Mouse (Mus musculus) myocyte (in vitro differentiated cells): ENCODE results near the gene Card10. TPM values are rescaled to one million over a fixed set of nuclear protein-coding genes. Genes with fewer than 3 reads are reported as not detected.

ENCODE experiments used
- H3K27me3 ChIP-seq: one replicate; pipeline ENCODE4 v1.6.1; 2011; ENCODE audit not compliant: control insufficient read depth, insufficient read depth, insufficient read length
- H3K36me3 ChIP-seq: one replicate; pipeline ENCODE4 v1.6.1; 2011; ENCODE audit not compliant: control insufficient read depth, insufficient read depth
- H3K4me2 ChIP-seq: one replicate; pipeline ENCODE4 v1.6.1; 2011; ENCODE audit warnings: low read depth, control low read depth
- H3K4me3 ChIP-seq: one replicate; pipeline ENCODE4 v1.5.1; 2011; ENCODE audit warnings: mild to moderate bottlenecking, control low read depth, moderate library complexity
- H3K79me2 ChIP-seq: one replicate; pipeline ENCODE4 v1.6.1; 2011; ENCODE audit not compliant: control insufficient read depth, insufficient read depth
- H3ac ChIP-seq: one replicate; pipeline ENCODE4 v1.6.1; 2011; ENCODE audit not compliant: control insufficient read depth, insufficient read length
- CEBPB ChIP-seq: IDR thresholded peaks from 2 replicates; pipeline ENCODE4 v1.6.1; 2011; ENCODE audit warnings: mild to moderate bottlenecking, moderate library complexity; ENCODE audit not compliant: poor library complexity, insufficient read depth, severe bottlenecking
- E2F4 ChIP-seq: IDR thresholded peaks from one replicate; pipeline ENCODE4 v1.6.1; 2011; ENCODE audit warnings: mild to moderate bottlenecking, control low read depth, moderate library complexity; ENCODE audit not compliant: insufficient read depth
- MAX ChIP-seq: IDR thresholded peaks from one replicate; pipeline ENCODE4 v1.6.1; 2011; ENCODE audit warnings: low read depth, mild to moderate bottlenecking, control low read depth
- MYOD1 ChIP-seq, 3 experiments: IDR thresholded peaks; one replicate each; pipeline ENCODE4 v1.6.1; 2011; ENCODE audit warnings: control low read depth in 2 of 3, low read depth in 2 of 3, mild to moderate bottlenecking in 2 of 3, moderate library complexity in 1 of 3; ENCODE audit not compliant: insufficient read length in 2 of 3, control insufficient read depth in 1 of 3
- MYOG ChIP-seq, 3 experiments: IDR thresholded peaks; one replicate each; pipeline ENCODE4 v1.6.1; 2011; ENCODE audit warnings: control low read depth in 2 of 3, low read depth in 2 of 3, mild to moderate bottlenecking in 2 of 3; ENCODE audit not compliant: insufficient read length in 2 of 3, control insufficient read depth in 1 of 3, insufficient read depth in 1 of 3
- POLR2A ChIP-seq: IDR thresholded peaks from one replicate; pipeline ENCODE4 v1.6.1; 2011; ENCODE audit warnings: low read depth, mild to moderate bottlenecking, control low read depth, moderate library complexity; ENCODE audit not compliant: insufficient read length
- POLR2AphosphoS2 ChIP-seq: IDR thresholded peaks from one replicate; pipeline ENCODE4 v1.6.1; 2011; ENCODE audit warnings: low read depth, control low read depth; ENCODE audit not compliant: insufficient read length
- REST ChIP-seq: IDR thresholded peaks from one replicate; pipeline ENCODE4 v1.6.1; 2011; ENCODE audit warnings: mild to moderate bottlenecking, control low read depth, moderate library complexity; ENCODE audit not compliant: insufficient read depth, insufficient read length
- SRF ChIP-seq: IDR thresholded peaks from one replicate; pipeline ENCODE4 v1.6.1; 2011; ENCODE audit warnings: low read depth; ENCODE audit not compliant: control insufficient read depth, insufficient read length
- TCF12 ChIP-seq: IDR thresholded peaks from one replicate; pipeline ENCODE4 v1.6.1; 2011; ENCODE audit warnings: mild to moderate bottlenecking, control low read depth; ENCODE audit not compliant: poor library complexity, insufficient read depth, severe bottlenecking
- TCF3 ChIP-seq: IDR thresholded peaks from one replicate; pipeline ENCODE4 v1.6.1; 2011; ENCODE audit warnings: low read depth, control low read depth; ENCODE audit not compliant: insufficient read length
- USF1 ChIP-seq: IDR thresholded peaks from one replicate; pipeline ENCODE4 v1.6.1; 2011; ENCODE audit warnings: low read depth, mild to moderate bottlenecking, control low read depth, moderate library complexity
- polyA plus RNA-seq: library from polyadenylated mRNA; unstranded; fragments of >200 nt; fragmentation: generic; extraction: Trizol; gene quantifications from one replicate; pipeline ENCODE4 v1.2.1, GENCODE M21; 2012; ENCODE audit warnings: missing spikeins

Card10 gene
- polyA plus RNA-seq, 1 experiment = 1.4 TPM

- Histone ChIP-seq H3K4me2 (no peak overlapping the region), H3K79me2 (no peaks in the 10 kb centered on the region), H3K36me3 (no peaks in the 10 kb centered on the region), H3K4me3 (no peak overlapping the region), H3ac (no peak overlapping the region), H3K27me3 (peaks cover 61% of the 10 kb centered on the region)
- TF ChIP-seq USF1 (no peak), TCF3 (no peak), E2F4 (no peak), MYOD1 (IDR thresholded peaks at IDR 0.05; ENCODE audit: control insufficient read depth in 1 of 3, insufficient read length in 2 of 3, low read depth in 2 of 3) (no peak), SRF (no peak), MAX (no peak), TCF12 (no peak), POLR2A (no peak), REST (no peak), CEBPB (no peak), MYOG (IDR thresholded peaks at IDR 0.05; ENCODE audit: control insufficient read depth in 1 of 3, insufficient read depth in 1 of 3, insufficient read length in 2 of 3, low read depth in 2 of 3) (no peak), POLR2AphosphoS2 (no peak)
Observed at GRCm38 (mm10) chr15:78731830-78732229, 71.0 kb downstream of the Card10 start.

GRCm38 (mm10) chr15:78730315-78731049 is 72.4 kb downstream of the Card10 start:
- H3K36me3 ChIP-seq = no peaks in the 10 kb centered on the region
- no peak overlapping the region for H3ac ChIP-seq
- TF ChIP-seq USF1 = no peak
- no peak for TF ChIP-seq MAX
- TF ChIP-seq MYOD1 (IDR thresholded peaks at IDR 0.05; ENCODE audit: control insufficient read depth in 1 of 3, insufficient read length in 2 of 3, low read depth in 2 of 3) = peak in 2 of 3 experiments; percentile 77 to 86
- TF ChIP-seq POLR2A = no peak
- no peak for TF ChIP-seq E2F4
- TF ChIP-seq MYOG (IDR thresholded peaks at IDR 0.05; ENCODE audit: control insufficient read depth in 1 of 3, insufficient read depth in 1 of 3, insufficient read length in 2 of 3, low read depth in 2 of 3) = peak in 2 of 3 experiments; percentile 55 to 57
- TF ChIP-seq POLR2AphosphoS2 = no peak
- TF ChIP-seq CEBPB = no peak
- no peak for TF ChIP-seq REST
- TF ChIP-seq TCF12 = no peak
- TF ChIP-seq TCF3 = no peak
- TF ChIP-seq SRF = no peak
- no peak overlapping the region for H3K4me3 ChIP-seq
- peaks cover 60% of the 10 kb centered on the region for H3K27me3 ChIP-seq
- no peaks in the 10 kb centered on the region for H3K79me2 ChIP-seq
- H3K4me2 ChIP-seq = no peak overlapping the region

GRCm38 (mm10) chr15:78726697-78727096 is 76.1 kb downstream of the Card10 start:
- peaks cover 72% of the 10 kb centered on the region for H3K27me3 ChIP-seq
- TF ChIP-seq E2F4 (no peak), CEBPB (no peak), TCF3 (no peak), TCF12 (no peak), USF1 (no peak), MAX (no peak), POLR2AphosphoS2 (no peak), POLR2A (no peak)
- no peak overlapping the region for H3K4me3 ChIP-seq
- no peak overlapping the region for H3K4me2 ChIP-seq
- H3K79me2 ChIP-seq = no peaks in the 10 kb centered on the region
- no peak overlapping the region for H3ac ChIP-seq
- H3K36me3 ChIP-seq = no peaks in the 10 kb centered on the region

Other genes with a start within 250 kb of the Card10 start
- not detected for gene Rac2, start 230.3 kb downstream of the Card10 start, polyA plus RNA-seq
- 0.10 TPM for gene Cyth4, start 206.0 kb downstream of the Card10 start, polyA plus RNA-seq
- gene Elfn2, start 84.3 kb downstream of the Card10 start, polyA plus RNA-seq = 0.07 TPM
- 0.06 TPM for gene Mfng, start 29.6 kb downstream of the Card10 start, polyA plus RNA-seq
- gene Cdc42ep1, start 39.6 kb upstream of the Card10 start, polyA plus RNA-seq = 76.0 TPM
- gene Lgals2, start 52.5 kb upstream of the Card10 start, polyA plus RNA-seq = 2.2 TPM
- 89.3 TPM for gene Gga1, start 74.1 kb upstream of the Card10 start, polyA plus RNA-seq
- gene Gm49510, start 96.6 kb upstream of the Card10 start, polyA plus RNA-seq = 0.04 TPM
- 11.1 TPM for gene Sh3bp1, start 96.7 kb upstream of the Card10 start, polyA plus RNA-seq
- 33.1 TPM for gene Pdxp, start 110.9 kb upstream of the Card10 start, polyA plus RNA-seq
- 13,722 TPM for gene Lgals1, start 123.7 kb upstream of the Card10 start, polyA plus RNA-seq
- gene Nol12, start 131.9 kb upstream of the Card10 start, polyA plus RNA-seq = 101 TPM
- gene Triobp, start 144.7 kb upstream of the Card10 start, polyA plus RNA-seq = 19.9 TPM
- 423 TPM for gene H1f0, start 225.4 kb upstream of the Card10 start, polyA plus RNA-seq
- gene Galr3, start 238.8 kb upstream of the Card10 start, polyA plus RNA-seq = 0.44 TPM